Mouse (Mus musculus) common myeloid progenitor, adult 5-6 weeks (primary cell): ENCODE measurements around the gene Cxxc4. TPM values are rescaled to one million over a fixed set of nuclear protein-coding genes. Genes with fewer than 3 reads are reported as not detected.

Experiments used
- ATAC-seq: replicated peaks from 2 replicates; pipeline ENCODE4 v1.8.0; 2016; ENCODE audit warnings: low read depth, mild to moderate bottlenecking, moderate TSS enrichment, inconsistent platforms; ENCODE audit not compliant: poor library complexity, severe bottlenecking
- total RNA-seq: library from RNA; stranded (forward); fragments of 200-1000, 187-1606 nt; gene quantifications from 2 replicates; pipeline ENCODE4 v1.2.3, GENCODE M21; 2017

The Cxxc4 gene
- total RNA-seq, 1 experiment from 2014 or later: not detected

- no peak for ATAC-seq
Measured at GRCm38 (mm10) chr3:134243168-134243849, 7.0 kb downstream of the Cxxc4 start.

- no peak for ATAC-seq
Measured at GRCm38 (mm10) chr3:134243850-134244247, 7.6 kb downstream of the Cxxc4 start.

DNA sequence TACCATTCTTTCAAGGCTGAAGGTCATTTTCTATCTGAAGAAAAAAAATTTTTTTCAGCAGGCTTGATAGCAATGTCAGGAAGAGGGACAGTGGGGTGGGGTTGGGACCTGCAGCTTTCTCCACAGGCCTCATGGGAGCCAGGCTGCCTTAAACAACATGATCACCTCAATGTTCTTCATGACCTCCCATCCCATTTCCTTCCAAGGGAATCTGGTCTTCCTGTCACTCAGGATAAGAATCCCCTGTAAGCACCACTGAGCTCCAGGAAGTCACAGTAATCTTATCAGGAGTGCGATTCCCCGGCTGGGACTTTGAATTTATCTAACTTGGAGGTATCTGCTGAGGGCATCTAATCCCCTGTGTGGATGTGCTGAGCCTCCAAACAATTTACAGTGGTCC is 17.9 kb downstream of the Cxxc4 start:
- no peak for ATAC-seq

GRCm38 (mm10) chr3:134258715-134259114 is 22.4 kb downstream of the Cxxc4 start:
- no peak for ATAC-seq

DNA sequence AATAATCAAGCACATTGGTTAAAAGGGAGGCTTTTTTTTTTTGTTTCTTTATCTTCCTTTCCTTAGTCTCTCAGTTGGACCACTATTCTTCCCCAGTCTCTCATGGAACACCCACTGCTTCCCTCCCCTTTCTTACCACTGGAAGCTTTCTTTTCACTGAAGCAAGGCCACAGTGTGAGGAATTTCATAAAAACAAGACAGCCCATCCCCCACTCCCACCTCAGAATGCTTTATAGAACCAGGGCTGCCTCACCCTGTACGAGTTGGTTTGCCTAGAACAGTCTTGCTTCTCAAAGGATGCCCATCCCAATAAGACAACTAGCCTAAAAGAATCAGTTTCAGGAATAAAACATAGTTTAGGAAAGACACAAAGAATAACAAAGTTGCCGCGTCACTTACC is 23.0 kb downstream of the Cxxc4 start:
- no peak for ATAC-seq

GRCm38 (mm10) chr3:134279655-134280054 is 43.4 kb downstream of the Cxxc4 start:
- no peak for ATAC-seq

DNA sequence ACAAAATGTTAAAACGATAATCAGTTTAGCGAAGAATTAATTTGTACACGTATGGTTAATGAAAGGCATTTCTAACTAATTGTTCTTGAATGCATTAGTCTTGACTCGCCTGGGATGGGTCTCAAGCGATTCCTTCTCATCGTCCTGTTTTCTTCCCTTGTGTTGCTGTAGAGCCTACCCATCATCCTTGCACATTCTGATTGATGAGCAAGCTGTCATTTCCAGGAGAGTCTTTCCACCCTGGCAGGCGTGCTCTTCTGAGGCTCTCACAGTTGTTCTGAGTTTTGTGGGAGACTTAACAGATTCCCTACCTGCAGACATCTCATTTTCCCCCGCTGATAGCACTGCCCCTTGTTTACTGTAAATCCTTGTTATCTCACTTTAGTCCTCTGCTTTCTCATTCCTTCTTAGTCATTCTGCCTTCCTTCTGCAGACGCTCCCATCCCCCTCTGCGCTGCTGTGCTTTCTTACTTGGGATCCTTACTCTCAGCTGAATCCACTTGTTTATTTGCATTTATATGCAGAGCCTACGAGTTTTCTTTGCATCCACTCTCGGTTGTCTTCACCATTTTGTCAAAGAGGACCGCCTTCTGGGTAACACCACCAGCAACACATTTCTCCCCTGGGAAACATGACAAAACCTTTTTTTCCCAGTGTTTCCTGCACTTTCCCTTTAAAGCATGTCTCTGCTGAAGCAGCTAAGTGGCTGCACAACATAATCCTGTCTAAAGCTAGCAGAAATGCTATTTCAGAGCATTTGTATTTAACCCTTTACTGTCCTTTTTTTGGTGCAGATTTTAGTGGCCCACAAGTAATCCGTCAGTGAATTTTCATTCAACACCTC is 45.5 kb downstream of the Cxxc4 start:
- ATAC-seq: no peak

DNA sequence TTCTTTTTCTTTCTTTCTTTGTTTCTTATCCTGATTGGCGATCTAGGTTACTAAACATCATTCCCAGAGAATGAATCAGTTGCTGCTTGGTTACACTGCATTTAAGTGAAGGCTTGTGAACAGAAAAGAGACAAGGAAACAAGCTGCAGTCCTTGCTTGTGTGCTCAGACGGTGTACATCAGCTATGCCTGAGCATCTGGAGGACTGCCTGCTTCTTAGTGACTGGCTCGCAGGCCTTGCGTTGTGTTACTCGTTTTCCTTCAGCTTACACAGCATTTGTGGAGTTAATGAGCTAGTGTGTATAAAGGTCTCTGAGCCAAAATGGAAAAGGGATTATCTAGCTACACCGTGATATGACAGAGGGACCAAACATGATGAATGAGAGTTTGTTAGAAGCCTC is 58.9 kb downstream of the Cxxc4 start:
- no peak for ATAC-seq

- no peak for ATAC-seq
Measured at GRCm38 (mm10) chr3:134302681-134303491, 66.6 kb downstream of the Cxxc4 start.

DNA sequence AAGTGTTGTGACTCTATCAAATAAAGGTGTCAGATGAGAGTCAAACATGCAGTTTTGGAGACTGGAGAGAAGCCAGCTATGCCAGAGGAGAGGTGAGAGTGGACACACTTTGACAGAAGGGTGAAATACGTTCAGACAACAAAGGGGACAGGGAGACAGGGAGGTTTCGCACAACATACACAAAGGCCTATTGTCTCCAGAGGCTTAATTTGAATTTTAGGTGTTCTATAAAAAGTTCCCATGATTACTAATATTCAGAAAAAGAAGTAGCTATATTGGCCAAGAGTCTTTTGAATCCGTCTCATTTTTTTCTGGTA is 67.2 kb downstream of the Cxxc4 start:
- ATAC-seq: no peak

DNA sequence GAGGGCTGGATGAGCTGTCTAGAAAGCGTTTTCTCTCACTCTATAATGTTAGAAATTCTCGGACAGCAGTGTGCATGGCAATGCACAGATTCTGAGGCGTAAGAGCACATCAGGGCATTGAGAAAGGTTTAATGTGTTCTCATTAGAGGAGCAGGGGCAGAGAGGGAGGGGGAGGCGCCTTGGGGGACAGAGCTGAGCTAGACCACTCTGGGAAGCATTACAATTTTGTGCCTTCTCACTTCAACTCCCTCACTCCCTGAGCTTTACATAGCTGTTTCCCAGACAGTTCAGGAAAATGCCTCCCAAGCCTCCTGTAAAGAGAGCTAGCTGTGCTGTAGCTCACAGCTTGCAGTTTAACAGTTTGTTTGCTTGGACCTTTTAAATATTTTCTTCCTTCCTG is 70.2 kb downstream of the Cxxc4 start:
- ATAC-seq: no peak

- ATAC-seq: peak; percentile 50; the same call in 1 of the 2 replicates
Measured at GRCm38 (mm10) chr3:134307801-134308200, 71.5 kb downstream of the Cxxc4 start.
